25 mouse cellular contexts compared by ENCODE assay signal in genomic region chr3:29774365-29774764, GRCm38 (mm10).
A peak's percentile ranks its signal among the peaks of the same experiment; 100 is the strongest.
DNase-seq lines count a peak whose midpoint lies in the region; ATAC-seq lines count a peak whose summit lies in the region.
"Had no signal": no experiment of that assay in that cellular context is flagged by ENCODE, and none has a peak within 500 bp of the region (broad histone marks: within the 10 kb centered on the region; RNA-seq: fewer than 3 reads in every experiment).

No protein-coding gene starts in this region.

- no peaks in the 10 kb centered on the region for H3K9me3 ChIP-seq in limb, embryonic 12.5 days
- no peaks in the 10 kb centered on the region for H3K9me3 ChIP-seq in limb, embryonic 10.5 days (replicated peaks)
- H3K9me3 ChIP-seq: embryonic facial prominence, embryonic 12.5 days; embryonic facial prominence, embryonic 15.5 days; hindbrain, embryonic 15.5 days; intestine, embryonic 15.5 days had no signal

- DNase-seq in adrenal gland, postnatal 14 days, result peak; percentile 3
- no peak for DNase-seq in adrenal gland, adult 8-10 months
- no peak for DNase-seq in limb, embryonic 10.5 days (ENCODE audit: low spot score)
- DNase-seq in 3T3-L1 (ENCODE audit: low read depth, low spot score), result peak; percentile 19
- DNase-seq in 416B (ENCODE audit: low read depth), result peak; percentile 61
- DNase-seq: adrenal gland, postnatal 25 days; B cell, adult 2 months; cerebellum, adult 18-20 months; cerebellum, adult 9-10 months; cerebellum, postnatal 25 days; forebrain, postnatal 0 days; gastrocnemius, adult 2 months; gastrocnemius, postnatal 14 days; heart, adult 11 months; kidney, adult 11 months had no signal

- H3K9ac ChIP-seq in limb, embryonic 12.5 days (replicated peaks), result no peak overlapping the region
- H3K9ac ChIP-seq: embryonic facial prominence, embryonic 12.5 days; embryonic facial prominence, embryonic 15.5 days; forebrain, postnatal 0 days; hindbrain, embryonic 15.5 days; intestine, embryonic 15.5 days had no signal

- H3K4me1 ChIP-seq in limb, embryonic 12.5 days (replicated peaks), result no peaks in the 10 kb centered on the region
- H3K4me1 ChIP-seq in limb, embryonic 10.5 days, result no peaks in the 10 kb centered on the region
- H3K4me1 ChIP-seq: embryonic facial prominence, embryonic 12.5 days; embryonic facial prominence, embryonic 15.5 days; hindbrain, embryonic 15.5 days; intestine, embryonic 15.5 days had no signal

- no peak overlapping the region for H3K4me2 ChIP-seq in limb, embryonic 12.5 days
- H3K4me2 ChIP-seq: embryonic facial prominence, embryonic 12.5 days; embryonic facial prominence, embryonic 15.5 days; heart, embryonic 11.5 days; hindbrain, embryonic 15.5 days; intestine, embryonic 15.5 days had no signal

- no peak overlapping the region for H3K4me3 ChIP-seq in limb, embryonic 12.5 days (replicated peaks)
- H3K4me3 ChIP-seq in limb, embryonic 10.5 days, result no peak overlapping the region
- H3K4me3 ChIP-seq: embryonic facial prominence, embryonic 12.5 days; embryonic facial prominence, embryonic 15.5 days; gastrocnemius, adult 2 months; hindbrain, embryonic 15.5 days; intestine, embryonic 15.5 days had no signal

- peak overlapping the region; percentile 35; the same call in 1 of the 2 replicates for H3K27ac ChIP-seq in limb, embryonic 12.5 days
- no peak overlapping the region for H3K27ac ChIP-seq in limb, embryonic 10.5 days
- H3K27ac ChIP-seq: embryonic facial prominence, embryonic 12.5 days; embryonic facial prominence, embryonic 15.5 days; gastrocnemius, adult 2 months; hindbrain, embryonic 15.5 days; intestine, embryonic 15.5 days had no signal

- H3K27me3 ChIP-seq in limb, embryonic 12.5 days, result no peaks in the 10 kb centered on the region
- H3K27me3 ChIP-seq in limb, embryonic 10.5 days (ENCODE audit: low read depth, poor library complexity, severe bottlenecking), result no peaks in the 10 kb centered on the region
- H3K27me3 ChIP-seq: CH12.LX; embryonic facial prominence, embryonic 12.5 days; embryonic facial prominence, embryonic 15.5 days; hindbrain, embryonic 15.5 days; intestine, embryonic 15.5 days had no signal

- ATAC-seq in limb, embryonic 12.5 days (ENCODE audit: insufficient number of reproducible peaks, insufficient read depth, low FRiP score, low TSS enrichment, low read depth), result no peak
- ATAC-seq: forebrain, embryonic 14.5 days; forebrain, postnatal 0 days; intestine, embryonic 15.5 days; Patski had no signal

- WGBS in limb, embryonic 12.5 days, result 53% methylated on average over 3 of the region's 3 CpGs
- whole genome bisulfite sequencing in limb, embryonic 10.5 days, result 88% methylated on average over 3 of the region's 3 CpGs

- H3K36me3 ChIP-seq in limb, embryonic 12.5 days, result no peaks in the 10 kb centered on the region
- no peaks in the 10 kb centered on the region for H3K36me3 ChIP-seq in limb, embryonic 10.5 days
- H3K36me3 ChIP-seq: embryonic facial prominence, embryonic 12.5 days; embryonic facial prominence, embryonic 15.5 days; G1E; hindbrain, embryonic 15.5 days; intestine, embryonic 15.5 days had no signal

Comparison
In these comparisons a context has a peak if more than half of its experiments do, and no peak if none do; other contexts are left out.
1. DNase-seq: peak in adrenal gland, postnatal 14 days (single experiment), 3T3-L1 (single experiment) and 416B (single experiment); none in adrenal gland, adult 8-10 months (single experiment) and limb, embryonic 10.5 days (single experiment).